Mouse (Mus musculus): ENCODE measurements around the gene Hexb. TPM values are rescaled to one million over a fixed set of nuclear protein-coding genes. Genes with fewer than 3 reads are reported as not detected.
A peak's percentile ranks its signal among the peaks of the same experiment; 100 is the strongest.

Gene Hexb
- polyA plus RNA-seq, 1 experiment, result 53.4 TPM

DNA sequence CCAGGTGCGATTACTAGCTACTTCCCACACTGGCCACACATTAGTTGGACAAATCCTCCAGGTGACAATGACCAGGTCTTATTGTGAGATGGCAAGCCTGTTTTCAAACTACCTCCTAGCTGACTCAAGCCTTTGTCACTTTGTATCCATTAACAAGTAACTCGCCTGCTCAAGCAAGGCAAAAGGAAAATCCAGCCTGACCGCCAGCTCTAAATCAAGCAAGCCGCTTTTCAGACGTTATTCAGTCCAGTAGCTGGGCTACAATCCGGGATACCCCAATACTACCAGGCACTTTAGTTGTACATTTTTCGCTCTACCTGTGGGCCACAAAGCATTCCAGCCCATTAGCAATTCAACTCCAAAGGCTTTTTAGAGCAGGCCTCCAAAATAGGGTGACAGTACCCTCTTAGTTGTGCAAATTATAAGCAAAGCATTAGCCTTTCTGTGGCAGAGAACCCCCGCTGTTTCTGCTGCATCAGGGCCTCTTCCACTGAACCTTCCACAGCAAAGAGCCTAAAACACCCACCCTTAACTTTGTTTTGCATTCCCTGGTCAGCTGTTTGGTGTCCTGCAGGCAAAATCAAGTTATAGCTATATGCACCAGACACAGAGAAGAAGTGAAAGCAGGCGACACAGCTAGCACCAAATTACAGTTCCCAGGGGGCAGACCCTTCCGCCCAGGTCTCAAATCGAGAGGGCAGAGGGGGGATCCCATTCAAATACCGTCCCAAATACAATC, 1.8 kb downstream of the Hexb start:
- TF ChIP-seq POLR2A (IDR thresholded peaks at IDR 0.05; ENCODE audit: insufficient read depth, low read length), result no peak
- TF ChIP-seq CTCF (IDR thresholded peaks at IDR 0.05; ENCODE audit: low read depth, low read length), result no peak
- no peak for TF ChIP-seq EP300 (IDR thresholded peaks at IDR 0.05; ENCODE audit: insufficient read depth, low read depth, low read length)
- peak overlapping the region; percentile 60; the same call in 1 of the 2 replicates for H3K9ac ChIP-seq (ENCODE audit: low read depth, poor library complexity, severe bottlenecking)

DNA sequence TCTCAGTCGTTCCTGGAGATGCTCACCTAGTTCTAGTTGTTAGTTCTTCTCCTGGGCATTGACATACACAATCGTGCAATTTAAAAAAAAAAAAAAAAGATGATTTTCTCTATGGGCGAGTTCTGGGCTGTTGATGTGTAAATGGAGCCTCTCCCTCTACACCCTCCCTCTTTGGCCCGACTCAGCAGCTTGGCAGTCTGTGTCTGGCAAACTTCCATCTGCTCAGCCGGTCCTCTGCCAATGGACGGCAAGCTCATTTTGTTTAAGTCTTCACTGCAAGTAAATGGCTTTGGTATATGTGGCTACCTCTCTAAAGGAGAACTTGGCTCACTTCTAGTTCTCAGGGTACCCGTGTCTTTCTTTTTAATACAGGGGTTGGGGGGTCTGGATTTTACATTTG, 4.7 kb downstream of the Hexb start:
- no peak overlapping the region for H3K9ac ChIP-seq (ENCODE audit: low read depth, poor library complexity, severe bottlenecking)
- TF ChIP-seq POLR2A (IDR thresholded peaks at IDR 0.05; ENCODE audit: insufficient read depth, low read length) (no peak), CTCF (IDR thresholded peaks at IDR 0.05; ENCODE audit: low read depth, low read length) (no peak), EP300 (IDR thresholded peaks at IDR 0.05; ENCODE audit: insufficient read depth, low read depth, low read length) (no peak)
- H3K9me3 ChIP-seq (replicated peaks; ENCODE audit: control insufficient read depth, insufficient read depth, low read length, poor library complexity, severe bottlenecking), result no peaks in the 10 kb centered on the region
- no peak overlapping the region for H3K27ac ChIP-seq (ENCODE audit: insufficient read depth, low read length)
- no peak overlapping the region for H3K4me3 ChIP-seq (ENCODE audit: low read depth, low read length)
- no peaks in the 10 kb centered on the region for H3K27me3 ChIP-seq (ENCODE audit: control insufficient read depth, insufficient read depth, low read length, poor library complexity, severe bottlenecking)
- no peaks in the 10 kb centered on the region for H3K4me1 ChIP-seq (ENCODE audit: control insufficient read depth, insufficient read depth, low read length)
- H3K36me3 ChIP-seq (ENCODE audit: control insufficient read depth, insufficient read depth, low read length, poor library complexity, severe bottlenecking), result peaks cover 13% of the 10 kb centered on the region

More for the DNA sequence above, 1.8 kb downstream of the Hexb start:
- no peaks in the 10 kb centered on the region for H3K27me3 ChIP-seq (ENCODE audit: control insufficient read depth, insufficient read depth, low read length, poor library complexity, severe bottlenecking)
- peak overlapping the region; percentile 47 for H3K4me3 ChIP-seq (ENCODE audit: low read depth, low read length)
- H3K9me3 ChIP-seq (replicated peaks; ENCODE audit: control insufficient read depth, insufficient read depth, low read length, poor library complexity, severe bottlenecking), result no peaks in the 10 kb centered on the region
- peaks cover 5% of the 10 kb centered on the region; the same call in 1 of the 2 replicates for H3K36me3 ChIP-seq (ENCODE audit: control insufficient read depth, insufficient read depth, low read length, poor library complexity, severe bottlenecking)
- no peaks in the 10 kb centered on the region for H3K4me1 ChIP-seq (ENCODE audit: control insufficient read depth, insufficient read depth, low read length)
- H3K27ac ChIP-seq (ENCODE audit: insufficient read depth, low read length), result peak overlapping the region; percentile 58

DNA sequence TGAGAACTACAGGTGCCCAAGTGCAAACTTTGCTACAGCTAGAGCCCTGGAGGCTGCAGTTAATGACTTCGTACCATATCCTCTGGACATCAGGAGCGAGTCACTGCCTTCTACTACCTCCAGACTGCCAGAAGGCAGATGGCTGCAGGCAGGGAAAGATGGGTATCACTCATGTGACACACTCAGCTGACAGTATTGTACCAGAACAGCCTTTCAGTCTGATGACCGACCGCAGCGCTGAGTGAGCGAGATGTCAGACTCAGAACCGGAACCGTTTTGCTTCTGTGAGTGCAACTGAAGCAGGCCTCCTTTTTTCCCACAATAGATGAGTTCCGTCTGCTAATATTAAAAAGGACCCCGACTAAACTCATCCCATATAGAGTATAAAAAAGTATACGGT, 5.5 kb downstream of the Hexb start:
- Histone ChIP-seq H3K9me3 (replicated peaks; ENCODE audit: control insufficient read depth, insufficient read depth, low read length, poor library complexity, severe bottlenecking) (no peaks in the 10 kb centered on the region), H3K4me1 (ENCODE audit: control insufficient read depth, insufficient read depth, low read length) (no peaks in the 10 kb centered on the region), H3K27me3 (ENCODE audit: control insufficient read depth, insufficient read depth, low read length, poor library complexity, severe bottlenecking) (no peaks in the 10 kb centered on the region), H3K9ac (ENCODE audit: low read depth, poor library complexity, severe bottlenecking) (no peak overlapping the region), H3K27ac (ENCODE audit: insufficient read depth, low read length) (no peak overlapping the region), H3K36me3 (ENCODE audit: control insufficient read depth, insufficient read depth, low read length, poor library complexity, severe bottlenecking) (peaks cover 16% of the 10 kb centered on the region), H3K4me3 (ENCODE audit: low read depth, low read length) (no peak overlapping the region)
- TF ChIP-seq POLR2A (IDR thresholded peaks at IDR 0.05; ENCODE audit: insufficient read depth, low read length) (no peak), EP300 (IDR thresholded peaks at IDR 0.05; ENCODE audit: insufficient read depth, low read depth, low read length) (no peak), CTCF (IDR thresholded peaks at IDR 0.05; ENCODE audit: low read depth, low read length) (no peak)

DNA sequence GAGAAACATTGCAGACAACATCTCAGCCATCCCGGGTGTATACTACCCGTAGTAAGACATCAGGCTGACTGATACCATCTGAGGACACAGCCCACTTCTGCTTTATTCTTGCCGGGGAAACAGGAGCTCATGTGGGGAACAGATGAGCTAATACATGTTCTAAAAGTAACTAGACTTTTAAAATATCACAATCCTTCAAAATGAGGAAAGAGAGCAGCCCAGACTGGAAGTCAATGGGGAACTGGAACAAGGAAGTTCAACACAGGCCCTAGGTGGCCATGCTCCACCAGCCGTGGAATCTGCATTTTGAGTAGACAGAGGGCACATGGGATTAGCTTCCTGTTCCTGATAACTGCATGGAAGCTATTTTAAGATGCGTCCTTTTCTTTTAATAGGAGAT, 10.5 kb downstream of the Hexb start:
- Histone ChIP-seq H3K27ac (ENCODE audit: insufficient read depth, low read length) (no peak overlapping the region), H3K4me3 (ENCODE audit: low read depth, low read length) (no peak overlapping the region), H3K9me3 (replicated peaks; ENCODE audit: control insufficient read depth, insufficient read depth, low read length, poor library complexity, severe bottlenecking) (no peaks in the 10 kb centered on the region), H3K27me3 (ENCODE audit: control insufficient read depth, insufficient read depth, low read length, poor library complexity, severe bottlenecking) (no peaks in the 10 kb centered on the region), H3K9ac (ENCODE audit: low read depth, poor library complexity, severe bottlenecking) (no peak overlapping the region), H3K36me3 (ENCODE audit: control insufficient read depth, insufficient read depth, low read length, poor library complexity, severe bottlenecking) (peaks cover 24% of the 10 kb centered on the region), H3K4me1 (ENCODE audit: control insufficient read depth, insufficient read depth, low read length) (no peaks in the 10 kb centered on the region)
- TF ChIP-seq CTCF (IDR thresholded peaks at IDR 0.05; ENCODE audit: low read depth, low read length) (no peak), POLR2A (IDR thresholded peaks at IDR 0.05; ENCODE audit: insufficient read depth, low read length) (no peak), EP300 (IDR thresholded peaks at IDR 0.05; ENCODE audit: insufficient read depth, low read depth, low read length) (no peak)

DNA sequence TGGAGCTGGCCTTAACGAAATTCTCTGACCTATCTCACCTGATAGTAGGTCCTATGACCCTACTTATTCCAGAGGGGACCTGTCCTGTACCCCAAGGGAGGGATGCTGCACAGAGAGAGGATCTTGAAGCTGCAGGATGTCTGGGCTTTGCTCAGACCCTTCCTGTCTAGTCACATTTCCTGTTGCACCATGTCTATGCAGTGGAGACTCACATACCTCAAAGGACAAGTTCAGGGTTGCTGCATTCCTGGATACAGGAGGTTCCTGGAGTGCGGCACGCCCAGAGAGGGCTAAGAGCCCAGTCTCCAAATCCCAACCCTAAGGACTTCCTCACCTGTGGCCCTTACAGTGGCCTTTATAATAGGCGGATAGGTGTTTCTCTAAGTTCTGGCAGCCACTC, 11.8 kb downstream of the Hexb start:
- Histone ChIP-seq H3K27ac (ENCODE audit: insufficient read depth, low read length) (no peak overlapping the region), H3K9ac (ENCODE audit: low read depth, poor library complexity, severe bottlenecking) (no peak overlapping the region), H3K4me1 (ENCODE audit: control insufficient read depth, insufficient read depth, low read length) (no peaks in the 10 kb centered on the region), H3K4me3 (ENCODE audit: low read depth, low read length) (no peak overlapping the region), H3K9me3 (replicated peaks; ENCODE audit: control insufficient read depth, insufficient read depth, low read length, poor library complexity, severe bottlenecking) (no peaks in the 10 kb centered on the region), H3K36me3 (ENCODE audit: control insufficient read depth, insufficient read depth, low read length, poor library complexity, severe bottlenecking) (peaks cover 22% of the 10 kb centered on the region), H3K27me3 (ENCODE audit: control insufficient read depth, insufficient read depth, low read length, poor library complexity, severe bottlenecking) (no peaks in the 10 kb centered on the region)
- TF ChIP-seq CTCF (IDR thresholded peaks at IDR 0.05; ENCODE audit: low read depth, low read length) (no peak), EP300 (IDR thresholded peaks at IDR 0.05; ENCODE audit: insufficient read depth, low read depth, low read length) (no peak), POLR2A (IDR thresholded peaks at IDR 0.05; ENCODE audit: insufficient read depth, low read length) (no peak)

DNA sequence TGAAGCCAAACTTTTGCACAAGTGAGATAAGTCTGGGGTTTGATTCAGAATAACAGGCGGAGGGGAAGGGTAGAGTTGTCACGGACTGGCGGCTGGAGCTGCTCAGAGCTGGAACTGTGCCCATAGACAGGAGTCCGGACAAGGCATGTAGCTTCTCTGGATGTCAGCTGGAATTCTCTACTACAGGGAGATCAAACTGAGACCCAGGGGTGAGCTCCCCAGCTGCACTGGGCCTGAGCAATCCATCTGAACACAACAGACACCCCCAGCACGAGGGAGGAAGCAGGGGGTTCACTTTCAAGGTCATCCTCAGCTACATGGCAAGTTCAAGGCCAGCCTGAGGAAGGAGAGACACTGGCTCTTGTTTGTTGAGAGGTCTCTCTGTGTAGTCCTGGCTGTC, 13.5 kb downstream of the Hexb start:
- Histone ChIP-seq H3K27me3 (ENCODE audit: control insufficient read depth, insufficient read depth, low read length, poor library complexity, severe bottlenecking) (no peaks in the 10 kb centered on the region), H3K9ac (ENCODE audit: low read depth, poor library complexity, severe bottlenecking) (no peak overlapping the region), H3K4me1 (ENCODE audit: control insufficient read depth, insufficient read depth, low read length) (no peaks in the 10 kb centered on the region), H3K9me3 (replicated peaks; ENCODE audit: control insufficient read depth, insufficient read depth, low read length, poor library complexity, severe bottlenecking) (no peaks in the 10 kb centered on the region), H3K36me3 (ENCODE audit: control insufficient read depth, insufficient read depth, low read length, poor library complexity, severe bottlenecking) (peaks cover 30% of the 10 kb centered on the region), H3K4me3 (ENCODE audit: low read depth, low read length) (no peak overlapping the region), H3K27ac (ENCODE audit: insufficient read depth, low read length) (no peak overlapping the region)
- no peak for TF ChIP-seq CTCF (IDR thresholded peaks at IDR 0.05; ENCODE audit: low read depth, low read length)
- TF ChIP-seq EP300 (IDR thresholded peaks at IDR 0.05; ENCODE audit: insufficient read depth, low read depth, low read length), result no peak
- no peak for TF ChIP-seq POLR2A (IDR thresholded peaks at IDR 0.05; ENCODE audit: insufficient read depth, low read length)

Measured in ES-Bruce4 (cell line).